Mouse (Mus musculus): ENCODE results near the gene Gid4. TPM values are rescaled to one million over a fixed set of nuclear protein-coding genes. Genes with fewer than 3 reads are reported as not detected.
"Not testable (repeated sequence)": the region's sequence is repeated elsewhere in the genome, so short reads cannot be mapped to it uniquely, and the experiment has no call there.

Gene Gid4
- total and polyA plus RNA-seq, 2 experiments: 11.7 to 18.9 TPM

DNA sequence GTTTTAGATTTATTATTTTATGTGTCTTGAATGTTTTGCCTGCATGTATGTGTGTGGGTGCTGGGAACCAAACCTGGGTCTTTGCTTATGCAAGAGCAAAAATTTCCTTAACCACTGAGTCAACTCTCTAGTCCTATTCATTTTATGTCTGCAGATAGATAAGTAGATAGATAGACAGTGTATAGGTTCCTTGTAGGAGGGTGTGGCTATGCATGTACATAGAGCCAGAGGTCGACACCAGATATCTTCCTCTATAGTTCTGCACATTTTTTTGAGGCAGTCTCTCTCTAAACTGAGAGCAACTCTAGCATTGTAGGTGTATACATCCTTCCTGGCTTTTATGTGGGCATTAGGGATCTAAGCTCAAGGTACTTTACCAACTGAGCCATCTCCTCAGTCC is 18.2 kb downstream of the Gid4 start:
- no peak for TF ChIP-seq POLR2A (IDR thresholded peaks at IDR 0.05; ENCODE audit: extremely low read depth, insufficient read depth, low read length)
- no peak for TF ChIP-seq CTCF (IDR thresholded peaks at IDR 0.05; ENCODE audit: low read depth, low read length)
- Histone ChIP-seq H3K9ac (ENCODE audit: low read depth, low read length) (no peak overlapping the region), H3K79me2 (ENCODE audit: control insufficient read depth, insufficient read depth, low read length) (no peaks in the 10 kb centered on the region), H3K4me1 (ENCODE audit: control insufficient read depth, insufficient read depth, low read length) (no peaks in the 10 kb centered on the region), H3K4me3 (ENCODE audit: insufficient read depth, low read depth, low read length) (no peak overlapping the region), H3K36me3 (ENCODE audit: control insufficient read depth, insufficient read depth, low read length) (peaks cover 36% of the 10 kb centered on the region), H3K27me3 (ENCODE audit: control insufficient read depth, insufficient read depth, low read length) (no peaks in the 10 kb centered on the region), H3K27ac (replicated peaks; ENCODE audit: insufficient read depth, low read depth, low read length) (no peak overlapping the region)
- 95% methylated on average over 1 of the region's 1 CpGs for WGBS
- no peak for DNase-seq (ENCODE audit: extremely low read depth, low read depth, low spot score)

DNA sequence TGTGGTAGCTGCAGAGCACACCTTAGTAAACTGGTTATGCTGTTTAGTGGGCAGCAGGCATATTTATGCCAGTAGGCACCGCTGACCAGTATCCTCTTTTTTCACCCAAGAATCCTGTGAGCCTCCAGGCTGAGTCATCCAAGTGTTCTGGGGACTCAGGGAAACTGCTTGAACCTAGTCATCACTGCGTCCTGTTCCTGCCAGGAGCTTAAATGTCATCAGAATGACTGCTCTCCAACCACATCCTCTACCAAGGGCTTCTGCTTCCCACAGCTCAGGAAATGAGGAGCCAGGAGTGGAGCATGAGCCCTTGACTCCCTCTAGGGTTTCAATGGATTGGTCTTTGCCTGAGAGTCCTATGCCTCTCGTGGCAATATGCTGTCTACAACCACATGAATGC is 19.7 kb downstream of the Gid4 start:
- 85% methylated on average over 3 of the region's 3 CpGs for WGBS
- Histone ChIP-seq H3K27me3 (ENCODE audit: control insufficient read depth, insufficient read depth, low read length) (no peaks in the 10 kb centered on the region), H3K27ac (replicated peaks; ENCODE audit: insufficient read depth, low read depth, low read length) (no peak overlapping the region), H3K4me3 (ENCODE audit: insufficient read depth, low read depth, low read length) (no peak overlapping the region), H3K9ac (ENCODE audit: low read depth, low read length) (no peak overlapping the region), H3K4me1 (ENCODE audit: control insufficient read depth, insufficient read depth, low read length) (no peaks in the 10 kb centered on the region), H3K36me3 (ENCODE audit: control insufficient read depth, insufficient read depth, low read length) (peaks cover 46% of the 10 kb centered on the region), H3K79me2 (ENCODE audit: control insufficient read depth, insufficient read depth, low read length) (no peaks in the 10 kb centered on the region)
- no peak for DNase-seq (ENCODE audit: extremely low read depth, low read depth, low spot score)
- TF ChIP-seq CTCF (IDR thresholded peaks at IDR 0.05; ENCODE audit: low read depth, low read length) (no peak), POLR2A (IDR thresholded peaks at IDR 0.05; ENCODE audit: extremely low read depth, insufficient read depth, low read length) (no peak)

DNA sequence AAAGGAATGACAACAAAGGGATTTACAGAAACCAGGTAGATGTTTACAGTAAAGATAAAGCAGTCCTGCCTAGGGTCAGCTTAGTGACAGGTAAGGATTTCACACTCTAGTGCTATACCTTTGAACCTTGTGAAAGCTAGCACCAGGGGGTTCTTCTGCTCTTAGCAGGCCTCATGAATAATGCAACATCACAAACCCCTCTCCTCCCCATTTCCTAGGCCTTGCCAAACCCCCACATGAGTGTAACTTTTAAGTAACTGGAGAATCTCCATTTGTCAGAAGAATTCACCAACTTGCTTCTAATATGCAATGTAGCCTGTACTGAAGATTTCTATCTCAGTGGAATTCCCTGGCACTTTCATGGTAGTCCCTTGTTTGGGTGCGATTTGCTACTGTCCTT is 22.7 kb downstream of the Gid4 start:
- not testable (repeated sequence) for H3K4me3 ChIP-seq (ENCODE audit: insufficient read depth, low read depth, low read length); H3K4me1 ChIP-seq (ENCODE audit: control insufficient read depth, insufficient read depth, low read length); H3K27ac ChIP-seq (replicated peaks; ENCODE audit: insufficient read depth, low read depth, low read length); DNase-seq (ENCODE audit: extremely low read depth, low read depth, low spot score); H3K27me3 ChIP-seq (ENCODE audit: control insufficient read depth, insufficient read depth, low read length); H3K9ac ChIP-seq (ENCODE audit: low read depth, low read length); H3K79me2 ChIP-seq (ENCODE audit: control insufficient read depth, insufficient read depth, low read length)
- 54% methylated on average over 1 of the region's 1 CpGs for whole genome bisulfite sequencing
- peaks cover 48% of the 10 kb centered on the region for H3K36me3 ChIP-seq (ENCODE audit: control insufficient read depth, insufficient read depth, low read length)

DNA sequence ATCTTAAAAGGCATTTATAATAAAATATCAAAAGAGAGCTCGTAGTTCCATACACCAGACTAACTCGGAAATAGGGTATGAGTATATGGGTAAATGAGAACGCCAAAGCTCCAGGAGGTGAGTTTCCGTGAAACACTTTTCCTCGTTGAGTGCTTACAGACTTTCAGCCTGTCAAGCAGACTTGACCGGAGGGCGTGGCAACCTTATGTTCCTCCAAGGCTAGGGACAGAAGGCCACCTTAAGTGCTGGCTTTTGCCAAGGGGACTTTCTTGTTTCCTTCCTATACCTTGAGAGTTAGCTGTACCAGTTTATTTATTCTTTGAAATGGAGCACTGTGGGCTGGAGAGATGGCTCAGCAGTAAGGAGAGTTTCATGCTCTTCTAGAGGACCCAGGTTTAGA is 23.2 kb downstream of the Gid4 start:
- DNase-seq (ENCODE audit: extremely low read depth, low read depth, low spot score): no peak
- H3K27me3 ChIP-seq (ENCODE audit: control insufficient read depth, insufficient read depth, low read length): no peaks in the 10 kb centered on the region
- TF ChIP-seq POLR2A (IDR thresholded peaks at IDR 0.05; ENCODE audit: extremely low read depth, insufficient read depth, low read length) (no peak), CTCF (IDR thresholded peaks at IDR 0.05; ENCODE audit: low read depth, low read length) (no peak)
- no peaks in the 10 kb centered on the region for H3K4me1 ChIP-seq (ENCODE audit: control insufficient read depth, insufficient read depth, low read length)
- H3K4me3 ChIP-seq (ENCODE audit: insufficient read depth, low read depth, low read length): no peak overlapping the region
- peaks cover 43% of the 10 kb centered on the region for H3K36me3 ChIP-seq (ENCODE audit: control insufficient read depth, insufficient read depth, low read length)
- 79% methylated on average over 7 of the region's 7 CpGs for WGBS
- H3K9ac ChIP-seq (ENCODE audit: low read depth, low read length): no peak overlapping the region
- H3K27ac ChIP-seq (replicated peaks; ENCODE audit: insufficient read depth, low read depth, low read length): no peak overlapping the region
- no peaks in the 10 kb centered on the region for H3K79me2 ChIP-seq (ENCODE audit: control insufficient read depth, insufficient read depth, low read length)

GRCm38 (mm10) chr11:60442896-60443295 is 26.0 kb downstream of the Gid4 start:
- H3K27ac ChIP-seq (replicated peaks; ENCODE audit: insufficient read depth, low read depth, low read length): no peak overlapping the region
- 91% methylated on average over 6 of the region's 6 CpGs for WGBS
- H3K27me3 ChIP-seq (ENCODE audit: control insufficient read depth, insufficient read depth, low read length): no peaks in the 10 kb centered on the region
- no peak for TF ChIP-seq CTCF (IDR thresholded peaks at IDR 0.05; ENCODE audit: low read depth, low read length)
- no peak for TF ChIP-seq POLR2A (IDR thresholded peaks at IDR 0.05; ENCODE audit: extremely low read depth, insufficient read depth, low read length)
- no peaks in the 10 kb centered on the region for H3K4me1 ChIP-seq (ENCODE audit: control insufficient read depth, insufficient read depth, low read length)
- H3K9ac ChIP-seq (ENCODE audit: low read depth, low read length): no peak overlapping the region
- H3K79me2 ChIP-seq (ENCODE audit: control insufficient read depth, insufficient read depth, low read length): no peaks in the 10 kb centered on the region
- DNase-seq (ENCODE audit: extremely low read depth, low read depth, low spot score): no peak
- peaks cover 28% of the 10 kb centered on the region for H3K36me3 ChIP-seq (ENCODE audit: control insufficient read depth, insufficient read depth, low read length)
- H3K4me3 ChIP-seq (ENCODE audit: insufficient read depth, low read depth, low read length): no peak overlapping the region

DNA sequence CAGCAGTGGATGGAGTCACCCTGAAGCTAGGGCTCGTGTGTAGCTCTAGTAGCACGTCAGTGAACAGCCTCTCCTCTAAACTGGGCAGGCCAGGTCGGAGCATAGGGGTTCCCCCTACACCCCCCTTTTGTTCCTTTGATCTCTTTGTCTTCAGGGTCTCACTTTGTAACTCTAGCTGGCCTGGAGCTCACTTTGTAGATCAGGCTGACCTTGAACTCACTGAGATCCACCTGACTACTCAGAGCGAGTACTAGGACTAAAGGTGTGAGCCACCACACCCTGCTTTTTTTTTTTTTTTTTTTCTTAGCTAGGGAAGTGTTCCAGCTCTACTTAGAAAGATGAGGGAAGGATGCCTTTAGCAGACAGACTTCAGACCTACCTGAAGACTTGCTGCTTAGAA is 27.1 kb downstream of the Gid4 start:
- Histone ChIP-seq H3K9ac (ENCODE audit: low read depth, low read length) (no peak overlapping the region), H3K36me3 (ENCODE audit: control insufficient read depth, insufficient read depth, low read length) (peaks cover 25% of the 10 kb centered on the region), H3K79me2 (ENCODE audit: control insufficient read depth, insufficient read depth, low read length) (no peaks in the 10 kb centered on the region), H3K27me3 (ENCODE audit: control insufficient read depth, insufficient read depth, low read length) (no peaks in the 10 kb centered on the region), H3K4me1 (ENCODE audit: control insufficient read depth, insufficient read depth, low read length) (no peaks in the 10 kb centered on the region), H3K27ac (replicated peaks; ENCODE audit: insufficient read depth, low read depth, low read length) (no peak overlapping the region), H3K4me3 (ENCODE audit: insufficient read depth, low read depth, low read length) (no peak overlapping the region)
- 90% methylated on average over 4 of the region's 4 CpGs for WGBS
- TF ChIP-seq CTCF (IDR thresholded peaks at IDR 0.05; ENCODE audit: low read depth, low read length) (no peak), POLR2A (IDR thresholded peaks at IDR 0.05; ENCODE audit: extremely low read depth, insufficient read depth, low read length) (no peak)
- DNase-seq (ENCODE audit: extremely low read depth, low read depth, low spot score): no peak
